Mouse (Mus musculus): ENCODE data around the gene Mfsd4a.

DNA sequence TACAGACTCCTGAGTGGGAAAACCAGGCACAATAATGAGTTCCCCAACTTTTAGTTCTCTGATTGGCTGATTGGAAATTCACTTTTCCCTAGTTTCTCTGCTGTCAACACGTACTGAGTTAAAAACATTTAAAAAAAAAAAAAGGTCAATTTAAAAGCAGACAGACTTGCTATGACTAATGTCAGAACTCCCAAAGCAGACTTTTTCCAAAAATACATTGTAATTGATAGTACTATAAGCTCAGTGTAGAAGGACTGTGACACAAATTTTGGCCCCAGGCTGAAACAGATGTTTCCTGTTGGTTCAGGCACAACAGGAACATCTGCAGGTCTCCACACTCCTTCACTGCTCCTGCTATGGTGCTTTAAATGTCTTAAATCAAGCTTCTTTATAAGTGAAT is 64.0 kb downstream of the Mfsd4a start:
- TF ChIP-seq POLR2A (IDR thresholded peaks at IDR 0.05; ENCODE audit: borderline replicate concordance, insufficient read depth, low read length) (no peak), CTCF (IDR thresholded peaks at IDR 0.05; ENCODE audit: borderline replicate concordance, insufficient read depth, low read depth, low read length) (no peak)
